Mouse (Mus musculus) megakaryocyte, embryonic 14.5 days (primary cell): ENCODE results near the gene Pgd. TPM values are rescaled to one million over a fixed set of nuclear protein-coding genes. Genes with fewer than 3 reads are reported as not detected.
"Not testable (repeated sequence)": the region's sequence is repeated elsewhere in the genome, so short reads cannot be mapped to it uniquely, and the experiment has no call there.

Source experiments
- H3K27me3 ChIP-seq: replicated peaks from 2 replicates; pipeline ENCODE3; 2012; ENCODE audit warnings: inconsistent platforms
- H3K36me3 ChIP-seq: replicated peaks from 2 replicates; pipeline ENCODE3; 2012; ENCODE audit warnings: low read length, inconsistent platforms, mixed read lengths
- H3K4me1 ChIP-seq: 2 replicates; pipeline ENCODE4 v1.6.1; 2012; ENCODE audit warnings: inconsistent platforms
- H3K4me3 ChIP-seq: replicated peaks from 2 replicates; pipeline ENCODE3; 2012; ENCODE audit warnings: moderate library complexity, mild to moderate bottlenecking, inconsistent platforms
- H3K9me3 ChIP-seq: 2 replicates; pipeline ENCODE4 v1.6.1; 2012; ENCODE audit warnings: inconsistent platforms
- FLI1 ChIP-seq: IDR thresholded peaks from 2 replicates; pipeline ENCODE4 v1.6.1; 2012; ENCODE audit warnings: low read length, inconsistent platforms, mixed read lengths
- GATA1 ChIP-seq: IDR thresholded peaks from 3 replicates; pipeline ENCODE4 v1.6.1; 2012; ENCODE audit warnings: mixed read lengths, low read length, inconsistent platforms, borderline replicate concordance
- polyA plus RNA-seq: library from polyadenylated mRNA; stranded (reverse); fragments of >175 nt; gene quantifications from 2 replicates; pipeline ENCODE4 v1.2.3, GENCODE M21; 2012; ENCODE audit warnings: low replicate concordance; ENCODE audit not compliant: insufficient read depth

Pgd gene
- polyA plus RNA-seq, 1 experiment = 133 TPM

GRCm38 (mm10) chr4:149126663-149127062, 39.9 kb downstream of the Pgd start, which contains the start of gene Cort:
Cort (minus strand) TSS chr4:149126763.
- no peak within 1 kb of the TSS for H3K4me3 ChIP-seq
- H3K9me3 ChIP-seq = no peaks in the 10 kb centered on the region
- H3K36me3 ChIP-seq = peaks cover 50% of the 10 kb centered on the region
- H3K27me3 ChIP-seq = no peaks in the 10 kb centered on the region
- H3K4me1 ChIP-seq = peaks cover 16% of the 10 kb centered on the region
- TF ChIP-seq FLI1 (no peak), GATA1 (no peak)

- Histone ChIP-seq H3K9me3 (no peaks in the 10 kb centered on the region), H3K4me1 (peaks cover 16% of the 10 kb centered on the region), H3K4me3 (no peak overlapping the region), H3K36me3 (peaks cover 51% of the 10 kb centered on the region), H3K27me3 (no peaks in the 10 kb centered on the region)
- TF ChIP-seq GATA1 (no peak), FLI1 (no peak)
Observed at GRCm38 (mm10) chr4:149126115-149126509, 40.5 kb downstream of the Pgd start.

GRCm38 (mm10) chr4:149125341-149126114, 41.0 kb downstream of the Pgd start:
- TF ChIP-seq GATA1 (no peak), FLI1 (no peak)
- Histone ChIP-seq H3K4me1 (peaks cover 16% of the 10 kb centered on the region), H3K4me3 (no peak overlapping the region), H3K9me3 (no peaks in the 10 kb centered on the region), H3K27me3 (no peaks in the 10 kb centered on the region), H3K36me3 (peaks cover 47% of the 10 kb centered on the region)

GRCm38 (mm10) chr4:149123432-149123831, 43.1 kb downstream of the Pgd start:
- Histone ChIP-seq H3K27me3 (no peaks in the 10 kb centered on the region), H3K4me1 (peaks cover 16% of the 10 kb centered on the region), H3K9me3 (no peaks in the 10 kb centered on the region), H3K4me3 (no peak overlapping the region), H3K36me3 (peaks cover 44% of the 10 kb centered on the region)
- TF ChIP-seq FLI1 (no peak), GATA1 (no peak)

GRCm38 (mm10) chr4:149119978-149120562, 46.5 kb downstream of the Pgd start:
- not testable (repeated sequence) for H3K4me1 ChIP-seq, H3K27me3 ChIP-seq, H3K4me3 ChIP-seq, H3K9me3 ChIP-seq
- peaks cover 53% of the 10 kb centered on the region for H3K36me3 ChIP-seq

- TF ChIP-seq FLI1 (no peak), GATA1 (no peak)
- H3K27me3 ChIP-seq = no peaks in the 10 kb centered on the region
- peak within 1 kb of the TSS; percentile 97 for H3K4me3 ChIP-seq
- peaks cover 24% of the 10 kb centered on the region for H3K36me3 ChIP-seq
- H3K9me3 ChIP-seq = no peaks in the 10 kb centered on the region
- peaks cover 13% of the 10 kb centered on the region for H3K4me1 ChIP-seq
Observed at GRCm38 (mm10) chr4:149103875-149104561, 62.6 kb downstream of the Pgd start, which contains the start of gene Dffa. Dffa (plus strand) TSS chr4:149104146.

GRCm38 (mm10) chr4:149101456-149101855, 65.1 kb downstream of the Pgd start:
- no peaks in the 10 kb centered on the region for H3K27me3 ChIP-seq
- peaks cover 5% of the 10 kb centered on the region for H3K36me3 ChIP-seq
- TF ChIP-seq FLI1 (no peak), GATA1 (no peak)
- no peak overlapping the region for H3K4me3 ChIP-seq
- H3K9me3 ChIP-seq = no peaks in the 10 kb centered on the region
- H3K4me1 ChIP-seq = peaks cover 30% of the 10 kb centered on the region

GRCm38 (mm10) chr4:149100449-149100848, 66.1 kb downstream of the Pgd start:
- not testable (repeated sequence) for H3K36me3 ChIP-seq

More at GRCm38 (mm10) chr4:149100449-149100848, 66.1 kb downstream of the Pgd start:
- H3K27me3 ChIP-seq, H3K9me3 ChIP-seq, H3K4me3 ChIP-seq: not testable (repeated sequence)
- peaks cover 40% of the 10 kb centered on the region for H3K4me1 ChIP-seq

Other genes starting within 250 kb of the Pgd start
- 40.1 and 45.3 TPM in 2 replicates for gene Pex14, start 66.9 kb downstream of the Pgd start, polyA plus RNA-seq
- gene Dffa, start 62.6 kb downstream of the Pgd start, polyA plus RNA-seq = 1.9 and 3.8 TPM in 2 replicates
- gene Cort, start 40.0 kb downstream of the Pgd start, polyA plus RNA-seq = 3.4 TPM in 1 of 2 replicates, not detected in the other
- gene Cenps, start 29.1 kb downstream of the Pgd start, polyA plus RNA-seq = 7.5 TPM in 1 of 2 replicates, not detected in the other
- gene Kif1b, start 140.9 kb upstream of the Pgd start, polyA plus RNA-seq = 0.87 TPM in 1 of 2 replicates, not detected in the other